Mouse (Mus musculus) urinary bladder, postnatal 10 days (tissue): ENCODE data around the gene Dusp2.

Experiments used
- DNase-seq: peaks from one replicate; pipeline ENCODE4 v3.0.0; 2022; ENCODE audit warnings: low spot score

The Dusp2 gene

DNA sequence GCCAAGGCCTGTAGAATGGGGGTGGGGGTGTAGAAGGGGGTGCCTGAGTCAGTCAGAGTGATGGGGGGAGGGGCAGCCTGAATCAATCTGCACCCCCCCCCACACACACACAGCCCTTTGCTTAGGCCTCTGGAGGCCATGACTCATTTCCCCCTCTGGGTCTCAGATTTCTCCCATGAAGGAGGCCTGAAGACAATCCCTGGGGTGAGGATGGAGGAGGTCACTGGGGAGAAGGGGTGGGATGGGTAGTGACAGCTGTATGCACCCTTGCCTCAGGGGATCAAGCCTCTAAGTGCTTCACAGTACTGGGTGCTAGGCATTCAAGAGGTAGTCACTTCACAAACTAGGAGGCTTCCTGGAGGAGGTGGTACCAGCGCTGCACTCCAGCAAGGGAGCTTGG lies 12.3 kb upstream of the Dusp2 start:
- no peak for DNase-seq

DNA sequence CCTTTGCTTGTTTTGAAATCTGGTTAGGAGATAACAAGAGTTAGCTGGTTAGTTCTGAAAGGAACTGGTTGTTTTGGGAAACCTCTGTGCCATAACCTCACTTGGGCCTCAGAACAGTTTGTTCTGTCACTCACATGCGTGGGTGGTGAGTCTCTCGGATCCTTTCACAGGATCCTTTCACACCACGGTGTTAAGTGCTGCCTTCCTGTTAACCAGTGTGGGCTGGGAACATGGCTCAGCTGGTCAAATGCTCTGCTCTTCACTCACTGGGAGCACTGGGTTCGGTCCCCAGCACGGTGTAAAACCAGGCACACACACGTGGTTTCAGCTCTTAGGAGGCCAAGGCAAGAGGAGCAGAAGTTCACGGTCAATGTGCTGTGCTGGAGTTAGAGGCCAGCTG lies 11.5 kb upstream of the Dusp2 start:
- no peak for DNase-seq

- no peak for DNase-seq
Observed at GRCm38 (mm10) chr2:127328090-127328851, 7.7 kb upstream of the Dusp2 start.

DNA sequence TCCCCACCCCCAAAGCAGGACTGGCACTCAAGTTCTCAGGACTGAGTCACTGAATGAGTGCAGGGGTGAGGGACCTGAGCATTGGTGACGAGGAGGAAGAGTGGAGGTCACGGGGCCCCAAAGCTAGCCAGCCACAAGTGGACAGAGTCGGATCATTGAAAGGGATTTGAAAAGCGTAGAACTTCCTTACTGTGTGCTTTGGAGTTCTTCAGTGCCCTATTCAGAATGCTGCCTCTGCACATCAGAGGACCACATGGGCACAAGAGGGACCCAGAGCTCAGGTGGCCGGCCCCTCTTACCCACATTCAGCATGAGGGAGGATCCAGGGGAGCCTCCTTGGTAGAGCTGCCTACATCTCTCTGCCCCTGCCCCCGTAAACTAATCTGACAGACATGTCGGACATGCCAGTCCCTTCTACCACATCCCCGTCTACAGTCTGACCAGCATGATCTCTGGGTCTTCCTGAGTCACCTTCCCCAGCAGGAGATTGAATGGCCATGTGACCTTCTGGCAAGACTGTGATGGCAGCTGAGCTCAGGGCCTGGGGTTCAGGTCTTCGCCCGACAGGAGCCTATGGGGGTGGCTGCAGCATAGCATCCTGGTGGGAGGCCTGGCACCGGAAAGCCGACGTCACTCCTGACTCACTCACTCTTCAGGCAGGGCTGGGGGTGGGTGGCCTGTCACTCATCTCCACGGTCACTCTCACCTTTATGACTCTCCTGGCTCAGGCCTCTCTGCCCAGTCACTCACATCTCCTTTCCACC lies 3.0 kb upstream of the Dusp2 start:
- DNase-seq, result no peak

- DNase-seq, result no peak
Observed at GRCm38 (mm10) chr2:127333945-127334603, 1.9 kb upstream of the Dusp2 start.

GRCm38 (mm10) chr2:127335078-127335541 lies 849 bp upstream of the Dusp2 start:
- no peak for DNase-seq

- no peak for DNase-seq
Observed at GRCm38 (mm10) chr2:127336497-127336832, 506 bp downstream of the Dusp2 start.

- no peak for DNase-seq
Observed at GRCm38 (mm10) chr2:127336885-127337284, 926 bp downstream of the Dusp2 start.

DNA sequence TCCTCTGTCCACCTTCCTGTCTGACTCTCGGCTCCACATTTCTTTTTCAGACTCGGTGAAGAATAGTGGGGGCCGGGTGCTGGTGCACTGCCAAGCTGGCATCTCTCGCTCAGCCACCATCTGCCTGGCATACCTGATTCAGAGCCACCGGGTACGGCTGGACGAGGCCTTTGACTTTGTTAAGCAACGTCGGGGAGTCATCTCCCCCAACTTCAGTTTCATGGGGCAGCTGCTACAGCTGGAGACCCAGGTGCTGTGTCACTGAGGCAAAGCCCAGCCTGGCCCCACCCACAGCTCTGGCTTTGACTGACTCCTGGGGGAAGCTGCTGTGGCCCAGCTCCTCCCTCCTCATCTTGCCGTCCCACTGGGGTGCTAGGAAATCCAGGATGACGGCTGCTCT lies 1.6 kb downstream of the Dusp2 start:
- DNase-seq, result no peak

GRCm38 (mm10) chr2:127338012-127338411 lies 2.1 kb downstream of the Dusp2 start:
- no peak for DNase-seq

DNA sequence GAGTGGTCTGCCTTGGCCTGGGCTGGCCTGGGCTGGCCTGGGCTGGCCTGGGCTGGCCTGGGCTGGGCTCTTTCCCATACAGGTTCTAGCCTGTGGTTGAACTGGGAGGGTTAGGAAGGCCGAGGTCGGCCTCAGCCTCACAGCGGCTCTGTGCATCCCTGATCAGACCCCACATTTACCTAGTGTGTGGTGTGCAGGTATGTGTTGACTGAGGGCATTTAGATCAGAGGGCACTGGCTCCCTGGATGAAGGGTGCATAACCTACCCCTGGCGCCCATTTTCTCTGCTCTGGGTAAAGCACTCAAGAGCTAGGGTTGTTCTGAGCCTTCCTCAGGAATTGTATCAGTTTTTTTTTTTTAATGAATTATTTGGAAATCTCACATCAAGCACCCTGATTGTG lies 2.5 kb downstream of the Dusp2 start, which contains the start of gene Astl:
Gene Astl (plus strand): TSS at position 224 of the 400 bp plus-strand sequence.
- no peak for DNase-seq

DNA sequence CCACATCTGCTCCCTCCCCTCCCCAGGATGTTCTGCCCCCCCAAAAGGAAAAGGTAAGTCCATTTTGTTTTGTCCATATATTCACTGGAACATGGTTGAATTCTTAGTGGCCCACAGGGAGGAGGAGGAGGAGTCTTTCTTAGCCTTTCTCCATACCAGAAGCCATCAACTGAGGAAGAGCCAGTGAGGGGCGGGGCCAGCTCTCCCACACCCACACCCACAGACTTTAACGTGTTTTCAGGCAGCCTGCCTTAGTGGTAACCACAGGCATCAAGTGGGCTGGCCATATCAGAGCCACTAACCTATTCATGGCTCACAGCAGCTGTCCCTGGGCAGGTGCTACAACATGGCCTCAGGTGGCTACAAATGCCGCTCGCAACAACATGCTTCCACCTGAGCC lies 2.9 kb downstream of the Dusp2 start:
- no peak for DNase-seq

DNA sequence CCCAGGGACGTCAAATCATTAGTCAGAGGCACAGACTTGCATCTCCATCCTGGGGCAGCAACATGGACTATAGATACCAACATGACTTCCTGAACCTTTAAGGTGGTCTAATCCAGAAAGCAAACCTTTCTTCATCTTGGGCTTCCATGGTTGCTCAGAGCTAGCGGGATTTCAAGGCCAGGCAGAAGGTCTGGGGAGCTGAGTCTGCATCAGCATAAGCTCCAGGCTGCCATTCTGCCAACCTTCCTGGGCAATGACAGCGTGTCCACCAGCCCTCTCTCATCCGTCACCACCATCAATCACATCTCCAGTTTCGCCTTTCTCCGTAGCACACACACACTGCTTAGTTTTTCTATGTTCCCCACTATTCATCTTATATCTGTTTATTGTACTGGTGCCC lies 3.3 kb downstream of the Dusp2 start:
- DNase-seq, result no peak

DNA sequence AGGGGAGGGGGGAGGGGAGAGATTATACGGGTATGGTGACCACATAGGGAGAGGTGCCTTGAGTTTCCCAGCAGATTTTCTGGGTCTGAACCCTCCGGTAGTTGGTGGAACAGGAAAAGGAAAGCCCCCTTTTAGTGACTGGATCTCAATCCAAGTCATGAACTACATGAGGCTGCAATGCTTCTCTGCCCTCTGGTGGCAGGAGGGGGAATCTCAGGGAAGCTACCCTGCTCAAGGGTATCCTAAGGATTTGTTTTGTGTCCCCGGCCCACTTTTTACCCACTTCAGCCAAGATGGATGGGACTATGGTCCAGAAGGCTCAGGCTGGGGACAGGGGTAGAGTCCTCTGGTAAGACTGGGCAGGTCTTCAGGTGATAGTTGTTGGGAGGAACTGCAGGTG lies 5.2 kb downstream of the Dusp2 start:
- DNase-seq, result no peak

DNA sequence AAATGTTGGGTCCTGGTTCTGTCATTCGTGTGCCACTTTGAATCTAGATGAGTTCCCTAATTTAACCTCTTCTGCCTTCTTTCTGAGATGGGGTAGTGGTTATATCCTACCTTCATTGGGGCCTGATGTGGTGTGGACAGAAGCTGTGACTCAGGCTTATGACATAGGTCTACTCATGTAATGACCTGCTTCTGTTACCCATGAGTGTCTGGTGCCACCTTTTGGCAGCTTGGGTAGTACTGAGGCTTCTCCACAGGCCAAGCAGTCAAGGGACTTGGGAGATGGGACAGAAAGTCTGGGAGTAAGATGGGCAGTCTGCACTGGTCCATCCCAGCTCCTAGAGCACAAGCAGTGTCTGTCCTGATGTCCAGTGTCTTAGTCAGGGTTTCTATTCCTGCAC lies 10.4 kb downstream of the Dusp2 start:
- no peak for DNase-seq

DNA sequence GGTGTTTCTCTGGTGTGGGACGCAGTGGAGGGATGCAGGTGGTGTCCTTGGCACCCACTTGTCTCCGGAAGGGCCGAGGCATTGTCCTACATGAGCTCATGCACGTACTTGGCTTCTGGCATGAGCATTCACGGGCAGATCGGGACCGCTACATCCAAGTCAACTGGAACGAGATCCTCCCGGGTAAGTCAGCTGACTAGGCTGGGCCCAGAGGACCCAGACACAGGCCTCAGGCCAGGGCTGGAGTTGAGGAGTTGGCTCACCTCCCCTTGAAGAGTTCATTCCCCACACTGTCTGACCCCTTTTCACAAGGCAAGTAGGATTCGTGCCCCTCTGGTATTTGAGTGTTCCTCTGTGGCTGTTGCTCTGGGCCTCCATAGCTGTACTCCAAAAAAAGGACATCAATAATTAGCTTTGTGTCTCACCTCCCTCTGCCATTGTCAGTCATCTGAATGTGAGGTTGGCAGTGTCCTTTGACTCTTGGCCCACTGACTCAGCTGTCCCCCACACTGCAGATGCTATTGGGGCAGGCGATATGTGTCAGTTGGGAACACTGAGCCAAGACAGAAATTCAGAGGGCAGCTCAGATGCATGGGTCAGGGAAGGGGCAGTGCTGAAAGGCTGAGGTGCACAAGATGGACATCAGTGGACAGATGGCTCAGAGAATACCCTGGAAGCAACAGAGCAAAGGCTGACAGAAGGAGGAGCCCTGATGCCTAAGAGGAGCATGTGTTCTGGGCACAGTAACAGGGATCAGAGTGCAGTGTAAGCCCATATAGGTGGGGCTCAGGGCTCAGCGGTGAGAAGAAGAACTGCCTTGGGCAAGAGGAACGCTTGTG lies 11.4 kb downstream of the Dusp2 start:
- no peak for DNase-seq

DNA sequence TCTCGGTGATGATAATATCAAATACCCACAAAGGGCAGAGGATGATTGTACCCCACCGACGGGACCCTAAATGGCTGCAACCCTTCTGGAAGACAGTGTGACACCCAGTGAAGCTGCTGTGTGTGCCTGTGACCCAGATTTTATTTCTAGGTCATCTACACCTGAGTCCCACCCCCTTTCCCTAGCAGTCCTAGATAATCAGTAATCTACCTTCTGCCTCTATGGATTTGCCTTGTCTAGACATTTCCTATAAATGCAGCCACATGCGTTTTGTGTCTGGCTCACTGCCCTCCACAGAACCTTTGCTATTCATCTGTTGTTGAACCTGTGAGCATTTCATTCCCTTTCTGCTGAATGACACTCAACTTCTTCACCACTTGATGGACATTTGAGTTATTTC lies 17.9 kb downstream of the Dusp2 start:
- DNase-seq, result no peak

DNA sequence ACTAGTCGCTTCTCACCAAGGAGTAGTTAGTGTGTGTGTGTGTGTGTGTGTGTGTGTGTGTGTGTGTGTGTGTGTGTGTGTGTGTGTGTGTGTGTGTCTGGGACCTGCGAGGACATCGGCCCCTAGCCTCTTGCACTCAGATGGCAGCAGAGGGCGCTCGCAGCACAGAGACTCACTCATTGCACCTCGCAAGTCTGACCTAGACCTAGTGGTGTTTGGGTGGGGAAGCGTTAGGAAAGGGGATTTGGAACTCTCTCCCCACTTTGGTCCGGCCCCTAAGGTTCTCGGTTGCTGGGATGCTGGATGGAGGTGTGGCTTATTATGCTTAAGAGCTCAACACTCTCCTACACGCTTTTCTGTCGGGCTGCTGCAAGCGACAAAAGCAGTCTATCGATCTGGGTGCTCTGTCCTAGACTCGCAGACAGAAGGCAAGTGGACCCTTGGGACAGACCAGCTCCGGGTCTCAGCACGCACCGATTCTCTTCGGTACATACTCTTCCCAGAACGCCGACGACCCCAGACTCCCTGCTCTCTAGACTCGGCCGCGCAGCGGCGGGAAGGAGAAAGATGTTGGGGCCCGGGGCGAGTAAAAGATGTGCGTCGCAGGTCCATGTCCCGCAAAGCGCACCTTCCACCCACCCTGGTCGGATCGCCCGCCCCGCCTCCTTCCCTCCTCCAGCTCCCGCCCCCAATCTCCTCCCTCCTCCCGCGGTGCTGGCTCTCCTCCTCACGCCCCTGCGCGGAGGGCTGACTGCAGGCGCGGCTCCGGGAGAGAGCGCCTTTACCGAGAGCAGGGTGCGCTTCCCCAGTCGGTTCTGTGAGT lies 26.7 kb downstream of the Dusp2 start, which contains the start of gene Adra2b:
Gene Adra2b (plus strand): TSS at position 750 of the 823 bp plus-strand sequence.
- peak; percentile 64 for DNase-seq

DNA sequence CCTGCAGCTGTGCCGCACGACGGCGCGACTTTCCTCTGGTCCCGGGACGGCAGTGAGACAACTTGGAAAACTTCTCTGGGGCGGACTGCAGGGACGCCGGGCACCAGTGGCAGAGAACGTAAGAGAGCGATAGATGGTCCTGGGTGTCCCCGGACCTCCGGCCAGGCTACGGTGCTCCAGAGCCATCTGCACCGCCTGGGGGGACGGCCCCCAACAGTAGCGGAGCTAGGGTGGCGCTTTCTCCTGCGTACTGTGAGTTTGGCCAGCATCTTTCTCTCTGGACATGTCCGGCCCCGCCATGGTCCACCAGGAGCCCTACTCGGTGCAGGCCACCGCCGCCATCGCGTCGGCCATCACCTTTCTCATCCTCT lies 27.3 kb downstream of the Dusp2 start:
- no peak for DNase-seq

GRCm38 (mm10) chr2:127363696-127364095 lies 27.7 kb downstream of the Dusp2 start:
- DNase-seq, result no peak

GRCm38 (mm10) chr2:127364452-127364851 lies 28.5 kb downstream of the Dusp2 start:
- no peak for DNase-seq
